9 mouse cellular contexts compared by ENCODE assay signal in genomic region chr8:120795944-120796635, GRCm38 (mm10). TPM values are rescaled to one million over a fixed set of nuclear protein-coding genes. Genes with fewer than 3 reads are reported as not detected.
DNase-seq lines count a peak whose midpoint lies in the region; ATAC-seq and TF ChIP-seq lines count a peak whose summit lies in the region.
"Had no signal": no experiment of that assay in that cellular context is flagged by ENCODE, and none has a peak within 500 bp of the region (broad histone marks: within the 10 kb centered on the region; RNA-seq: fewer than 3 reads in every experiment).

No protein-coding gene starts in this region.

- no peak overlapping the region for H3K27ac ChIP-seq in left cerebral cortex, adult 2 months

- peak; percentile 90 for TF ChIP-seq CTCF in left cerebral cortex, adult 2 months (IDR thresholded peaks at IDR 0.05)

- no peak overlapping the region for H3K4me3 ChIP-seq in left cerebral cortex, adult 2 months
- H3K4me3 ChIP-seq: myocyte had no signal

- DNase-seq in WW6 (ENCODE audit: low read depth, low spot score), result peak; percentile 74
- DNase-seq in cerebellum, postnatal 4 days (ENCODE audit: low spot score in 2 of 2), result peak; percentile 75 to 84
- peak; percentile 67 to 70 for DNase-seq in gastrocnemius, adult 8-10 months (ENCODE audit: low spot score in 2 of 2)
- peak; percentile 87 for DNase-seq in induced T-regulatory cell, adult 2 months (ENCODE audit: low read depth)
- DNase-seq in left cerebral cortex, adult 2 months (ENCODE audit: extremely low spot score in 1 of 2, low spot score in 2 of 2), result peak; percentile 77 to 87
- peak; percentile 84 for DNase-seq in right cerebral cortex, postnatal 14 days
- peak; percentile 84 for DNase-seq in urinary bladder, postnatal 14 days (ENCODE audit: low spot score)

- intact Hi-C loops in left cerebral cortex, adult 2 months (cut with DNase I), result loop anchor here (1.0 kb wide), 1 partner anchor 116 kb away; no protein-coding TSS in a partner anchor

- peak; percentile 78 for ATAC-seq in megakaryocyte-erythroid progenitor cell, adult 5-6 weeks (replicated peaks; ENCODE audit: low FRiP score, low TSS enrichment, poor library complexity, severe bottlenecking)

RNA-seq across cellular contexts. Expression of gene Irf8, which starts 59.9 kb away (rescaled TPM):
- total RNA-seq in gastrocnemius, adult 8-10 months (2022), result 10 to 100 TPM in 2 of 4 experiments, 1 to 10 TPM in 2; 8.9 to 12.0 (median 10.7) TPM
- 1 to 10 TPM; 3.7 to 5.5 TPM for total RNA-seq in left cerebral cortex, adult 2 months (2021)
- 1.0 and 1.3 TPM in 2 replicates for total RNA-seq in megakaryocyte-erythroid progenitor cell, adult 5-6 weeks (2014; fragmentation: Nextera tagmentation)
- 3.7 and 6.9 TPM in 2 replicates for total RNA-seq in megakaryocyte-erythroid progenitor cell, adult 5-6 weeks (2017)
